In the genomic region with DNA sequence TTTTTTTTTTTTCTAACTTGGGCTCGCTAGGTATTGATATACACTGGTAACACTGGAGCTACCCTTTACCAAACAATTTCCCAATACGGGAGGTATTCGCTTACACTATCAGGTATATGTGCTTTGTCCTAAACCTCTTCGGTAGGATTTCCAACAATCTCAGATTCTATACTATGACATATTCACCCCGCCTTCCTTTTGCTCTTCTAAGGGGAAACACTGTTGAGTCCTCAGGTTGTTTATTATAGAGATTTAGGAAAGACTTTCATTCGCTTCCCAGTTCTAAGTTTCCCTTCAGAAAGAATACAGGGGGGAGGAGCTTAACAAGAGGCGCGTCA, we compare ENCODE assay signal across 8 mouse cellular contexts. TPM values are rescaled to one million over a fixed set of nuclear protein-coding genes. Genes with fewer than 3 reads are reported as not detected.
A peak's percentile ranks its signal among the peaks of the same experiment; 100 is the strongest.
DNase-seq lines count a peak whose midpoint lies in the region; ATAC-seq and TF ChIP-seq lines count a peak whose summit lies in the region.

No protein-coding gene starts in this region.

- 14% methylated on average over 8 of the region's 8 CpGs for WGBS in lung, adult 2 months
- WGBS in limb, embryonic 12.5 days: 24% methylated on average over 8 of the region's 8 CpGs
- WGBS in neural tube, embryonic 15.5 days: 30% methylated on average over 8 of the region's 8 CpGs

- DNase-seq in lung, adult 2 months: no peak
- no peak for DNase-seq in lung, postnatal 4 days
- no peak for DNase-seq in left cerebral cortex, adult 9 months (ENCODE audit: low spot score in 2 of 2)
- DNase-seq in gastrocnemius, postnatal 25 days: no peak

- TF ChIP-seq POLR2A in lung, adult 2 months (IDR thresholded peaks at IDR 0.05; ENCODE audit: borderline replicate concordance, extremely low read depth, low read depth, low read length): no peak
- TF ChIP-seq POLR2A in embryonic fibroblast, embryonic 13.5 days (IDR thresholded peaks at IDR 0.05; ENCODE audit: low read depth, low read length): no peak

- H3K27ac ChIP-seq in embryonic fibroblast, embryonic 13.5 days (ENCODE audit: insufficient read depth, low read length): no peak overlapping the region
- peak overlapping the region; percentile 96 for H3K27ac ChIP-seq in limb, embryonic 12.5 days
- H3K27ac ChIP-seq in neural tube, embryonic 15.5 days (replicated peaks): peak overlapping the region; percentile 89; the same call in 1 of the 2 replicates

- no peaks in the 10 kb centered on the region for H3K27me3 ChIP-seq in limb, embryonic 12.5 days
- H3K27me3 ChIP-seq in neural tube, embryonic 15.5 days (replicated peaks): peaks cover 5% of the 10 kb centered on the region; the same call in 1 of the 2 replicates

- H3K9me3 ChIP-seq in limb, embryonic 12.5 days: no peaks in the 10 kb centered on the region
- no peaks in the 10 kb centered on the region for H3K9me3 ChIP-seq in neural tube, embryonic 15.5 days (replicated peaks)

- peak overlapping the region; percentile 88 for H3K4me3 ChIP-seq in lung, adult 2 months (replicated peaks; ENCODE audit: extremely low read depth, low read depth, low read length)
- peak overlapping the region; percentile 91 for H3K4me3 ChIP-seq in embryonic fibroblast, embryonic 13.5 days (ENCODE audit: insufficient read depth, low read length)
- H3K4me3 ChIP-seq in limb, embryonic 12.5 days (replicated peaks): peak overlapping the region; percentile 93
- H3K4me3 ChIP-seq in neural tube, embryonic 15.5 days (replicated peaks): peak overlapping the region; percentile 92

- no peak for TF ChIP-seq CTCF in lung, adult 2 months (IDR thresholded peaks at IDR 0.05; ENCODE audit: insufficient read depth, low read length)
- no peak for TF ChIP-seq CTCF in embryonic fibroblast, embryonic 13.5 days (IDR thresholded peaks at IDR 0.05; ENCODE audit: borderline replicate concordance, insufficient read depth, low read length)

- H3K9ac ChIP-seq in limb, embryonic 12.5 days (replicated peaks): peak overlapping the region; percentile 88
- H3K9ac ChIP-seq in neural tube, embryonic 15.5 days (replicated peaks): peak overlapping the region; percentile 76

- no peaks in the 10 kb centered on the region for H3K4me1 ChIP-seq in lung, adult 2 months (ENCODE audit: control insufficient read depth, insufficient read depth, low read length)
- no peaks in the 10 kb centered on the region for H3K4me1 ChIP-seq in embryonic fibroblast, embryonic 13.5 days (ENCODE audit: control insufficient read depth, insufficient read depth, low read length)
- no peaks in the 10 kb centered on the region for H3K4me1 ChIP-seq in limb, embryonic 12.5 days (replicated peaks)
- peaks cover 7% of the 10 kb centered on the region for H3K4me1 ChIP-seq in neural tube, embryonic 15.5 days

- no peak for ATAC-seq in limb, embryonic 12.5 days (ENCODE audit: insufficient number of reproducible peaks, insufficient read depth, low FRiP score, low TSS enrichment, low read depth)
- ATAC-seq in neural tube, embryonic 15.5 days (ENCODE audit: low FRiP score): no peak
- no peak for ATAC-seq in activated CD4-positive, CD25-positive, alpha-beta regulatory T cell, adult 4 months

- peak overlapping the region; percentile 68 for H3K4me2 ChIP-seq in limb, embryonic 12.5 days
- peak overlapping the region; percentile 64 for H3K4me2 ChIP-seq in neural tube, embryonic 15.5 days

- no peaks in the 10 kb centered on the region; the same call in 1 of the 2 replicates for H3K36me3 ChIP-seq in limb, embryonic 12.5 days
- H3K36me3 ChIP-seq in neural tube, embryonic 15.5 days: no peaks in the 10 kb centered on the region

RNA-seq across cellular contexts. Expression of gene Fam208b, which starts 1.2 kb away (rescaled TPM):
- polyA plus RNA-seq in lung, adult 2 months (2012; rRNA removed): 2.3 and 4.3 TPM in 2 replicates
- 36.2 and 44.1 TPM in 2 replicates for polyA plus RNA-seq in embryonic fibroblast, embryonic 13.5 days (2011; ENCODE audit: insufficient read length, low read depth, missing spikeins)
- 26.6 and 28.3 TPM in 2 replicates for polyA plus RNA-seq in limb, embryonic 12.5 days (2016; fragmentation: Nextera tagmentation; extraction: Ambion mirVana)
- 13.5 and 14.7 TPM in 2 replicates for polyA plus RNA-seq in neural tube, embryonic 15.5 days (2015; fragmentation: Nextera tagmentation; extraction: Ambion mirVana)
- 1 to 10 TPM; 6.6 to 7.6 TPM for total RNA-seq in gastrocnemius, postnatal 25 days (2021)
- polyA plus RNA-seq in activated CD4-positive, CD25-positive, alpha-beta regulatory T cell, adult 4 months (2017; shearing (Covaris generic)): 10 to 100 TPM; 18.6 to 19.2 TPM

RNA-seq across cellular contexts. Expression of gene Asb13, which starts 24.1 kb away (rescaled TPM):
- polyA plus RNA-seq in lung, adult 2 months (2012; rRNA removed): 19.9 and 21.6 TPM in 2 replicates
- polyA plus RNA-seq in embryonic fibroblast, embryonic 13.5 days (2011; ENCODE audit: insufficient read length, low read depth, missing spikeins): 4.9 and 5.1 TPM in 2 replicates
- 12.9 and 13.6 TPM in 2 replicates for polyA plus RNA-seq in limb, embryonic 12.5 days (2016; fragmentation: Nextera tagmentation; extraction: Ambion mirVana)
- polyA plus RNA-seq in neural tube, embryonic 15.5 days (2015; fragmentation: Nextera tagmentation; extraction: Ambion mirVana): 13.4 and 15.3 TPM in 2 replicates
- total RNA-seq in gastrocnemius, postnatal 25 days (2021): 10 to 100 TPM in 1 of 2 experiments, 1 to 10 TPM in 1; 9.9 to 10.4 TPM
- 10 to 100 TPM; 19.2 to 23.8 TPM for polyA plus RNA-seq in activated CD4-positive, CD25-positive, alpha-beta regulatory T cell, adult 4 months (2017; shearing (Covaris generic))
